Mouse (Mus musculus) CH12.LX (cell line): ENCODE measurements around the gene Oprm1.

Source experiments
- CHD1 ChIP-seq: IDR thresholded peaks from 2 replicates; pipeline ENCODE4 v1.6.1; 2012; ENCODE audit warnings: low read depth, low read length, improper control_type of control experiment, inconsistent platforms
- CTCF ChIP-seq, 2 experiments: IDR thresholded peaks in 1 of 2; conservative IDR thresholded peaks in 1 of 2; 2 replicates each; pipeline ENCODE4 v1.5.1; 2011 to 2012; ENCODE audit warnings: low read depth in 2 of 2, low read length in 2 of 2, improper control_type of control experiment in 1 of 2, inconsistent platforms in 1 of 2, mild to moderate bottlenecking in 1 of 2, moderate library complexity in 1 of 2
- EP300 ChIP-seq: IDR thresholded peaks from 2 replicates; pipeline ENCODE4 v1.6.1; 2011; ENCODE audit warnings: low read length, improper control_type of control experiment
- ZNF384 ChIP-seq: IDR thresholded peaks from 2 replicates; pipeline ENCODE4 v1.6.1; 2012; ENCODE audit warnings: low read depth, low read length, improper control_type of control experiment, inconsistent platforms

- TF ChIP-seq ZNF384 (no peak), EP300 (no peak), CTCF (conservative IDR thresholded peaks at IDR 0.05 in 1 of 2, IDR thresholded peaks at IDR 0.05 in 1 of 2; ENCODE audit: low read depth in 2 of 2, low read length in 2 of 2) (no peak), CHD1 (no peak)
Observed at GRCm38 (mm10) chr10:7077389-7077808, 319.1 kb downstream of the Oprm1 start.
